Mouse (Mus musculus): Measurements from ENCODE around the gene Pnpla6.

GRCm38 (mm10) chr8:3515771-3516417, 710 bp downstream of the Pnpla6 start:
- TF ChIP-seq CTCF (IDR thresholded peaks at IDR 0.05; ENCODE audit: control insufficient read depth, insufficient read depth, insufficient read length): no peak
- TF ChIP-seq USF1 (IDR thresholded peaks at IDR 0.05; ENCODE audit: low read depth): no peak
- TF ChIP-seq MAX (IDR thresholded peaks at IDR 0.05): no peak

All from C2C12 (cell line).